Mouse (Mus musculus) right cerebral cortex, postnatal 36 days (tissue): Measurements from ENCODE around the gene Stau1.

Source experiments
- DNase-seq, 2 experiments: peaks; one replicate each; pipeline ENCODE4 v3.0.0; 2022; ENCODE audit warnings: low spot score in 2 of 2, mixed read lengths in 1 of 2

Stau1 gene

DNA sequence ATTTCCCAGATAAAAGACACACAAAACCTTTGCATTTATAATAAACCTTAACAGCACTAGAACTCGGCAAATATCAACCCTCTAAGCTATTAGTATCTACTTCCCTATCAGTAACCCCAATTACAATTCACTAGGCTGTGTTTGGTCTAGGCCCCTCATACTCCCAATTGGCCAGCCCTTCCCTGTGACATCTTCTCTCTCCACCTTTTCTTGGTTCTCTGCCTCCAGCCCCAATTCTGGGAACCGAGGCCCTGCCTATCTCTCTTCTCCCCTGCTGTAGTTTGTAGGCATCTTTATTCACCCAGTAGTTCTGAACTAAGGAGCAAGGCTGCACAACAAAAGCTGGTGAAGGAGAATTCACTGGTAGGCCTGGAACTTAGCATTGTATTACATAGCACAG, 72.1 kb downstream of the Stau1 start:
- no peak for DNase-seq

- DNase-seq = no peak
Measured at GRCm38 (mm10) chr2:166910536-166910935, 85.6 kb downstream of the Stau1 start.

- no peak for DNase-seq
Measured at GRCm38 (mm10) chr2:166909729-166910128, 86.4 kb downstream of the Stau1 start.

- DNase-seq = no peak
Measured at GRCm38 (mm10) chr2:166906523-166907182, 89.4 kb downstream of the Stau1 start.

DNA sequence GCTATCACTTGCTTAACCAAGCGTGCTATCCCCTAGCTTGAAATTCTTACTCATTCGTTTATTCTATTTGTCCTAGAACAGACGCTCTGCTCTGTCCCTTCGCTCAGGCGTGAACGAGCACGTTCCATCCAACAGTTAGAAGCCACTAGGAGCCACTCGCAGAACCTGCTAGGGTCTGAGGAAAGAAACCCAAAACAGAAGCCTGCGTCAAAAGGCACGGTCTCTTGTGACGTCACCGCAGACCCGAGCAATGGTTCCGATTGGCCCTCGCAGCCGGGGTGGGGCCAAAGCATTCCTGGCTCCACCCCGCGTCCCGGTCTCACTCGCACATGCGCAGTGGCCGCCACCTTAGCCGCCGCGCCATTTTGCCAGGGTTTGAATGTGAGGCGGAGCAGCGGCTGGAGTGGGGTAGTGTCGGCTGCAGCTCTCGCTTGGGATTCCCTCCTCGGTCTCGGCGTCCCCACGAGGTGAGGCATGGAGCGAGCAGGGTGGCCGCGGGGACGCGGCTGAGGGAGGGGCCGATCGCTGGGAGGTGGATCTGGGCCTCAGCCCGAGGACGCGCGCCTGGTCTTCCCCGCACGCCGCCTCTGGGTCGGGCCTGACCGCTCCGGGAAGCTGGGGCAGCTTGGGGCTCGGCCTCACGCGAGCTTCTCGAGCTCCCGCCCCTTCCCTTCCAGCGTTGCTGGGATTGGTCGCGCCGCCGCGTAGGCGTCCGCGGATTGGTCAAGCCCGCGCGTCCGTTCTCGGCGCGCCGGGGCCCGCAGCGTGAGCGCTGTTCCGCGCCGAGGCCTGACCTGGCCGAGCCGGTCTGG, 90.2 kb downstream of the Stau1 start, which contains the start of gene Cse1l:
Gene Cse1l (plus strand): TSS at position 330 of the 812 bp plus-strand sequence.
- DNase-seq = peak; percentile 97

DNA sequence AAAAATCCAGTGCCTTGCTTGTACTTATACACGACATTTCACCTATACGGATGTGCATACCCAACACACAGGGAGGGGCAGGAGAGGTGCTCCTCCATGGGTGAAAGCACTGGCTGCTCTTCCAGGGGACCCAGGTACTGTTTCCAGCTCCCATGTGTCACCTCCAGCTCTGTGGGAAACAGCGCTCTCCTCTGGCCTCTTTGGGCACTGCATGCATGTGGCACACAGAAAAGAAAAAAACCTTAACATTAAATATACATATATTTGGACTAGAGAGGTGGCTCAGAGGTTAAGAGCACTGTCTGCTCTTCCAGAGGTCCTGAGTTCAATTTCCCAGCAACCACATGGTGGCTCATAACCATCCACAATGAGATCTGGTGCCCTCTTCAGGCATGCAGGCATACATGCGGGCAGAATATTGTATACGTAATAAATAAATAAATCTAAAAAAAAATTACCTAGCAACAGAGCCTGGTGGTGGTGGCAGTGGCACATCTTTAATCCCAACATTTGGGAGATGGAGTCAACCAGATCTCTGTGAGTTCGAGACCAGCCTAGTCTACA, 92.3 kb downstream of the Stau1 start:
- no peak for DNase-seq

DNA sequence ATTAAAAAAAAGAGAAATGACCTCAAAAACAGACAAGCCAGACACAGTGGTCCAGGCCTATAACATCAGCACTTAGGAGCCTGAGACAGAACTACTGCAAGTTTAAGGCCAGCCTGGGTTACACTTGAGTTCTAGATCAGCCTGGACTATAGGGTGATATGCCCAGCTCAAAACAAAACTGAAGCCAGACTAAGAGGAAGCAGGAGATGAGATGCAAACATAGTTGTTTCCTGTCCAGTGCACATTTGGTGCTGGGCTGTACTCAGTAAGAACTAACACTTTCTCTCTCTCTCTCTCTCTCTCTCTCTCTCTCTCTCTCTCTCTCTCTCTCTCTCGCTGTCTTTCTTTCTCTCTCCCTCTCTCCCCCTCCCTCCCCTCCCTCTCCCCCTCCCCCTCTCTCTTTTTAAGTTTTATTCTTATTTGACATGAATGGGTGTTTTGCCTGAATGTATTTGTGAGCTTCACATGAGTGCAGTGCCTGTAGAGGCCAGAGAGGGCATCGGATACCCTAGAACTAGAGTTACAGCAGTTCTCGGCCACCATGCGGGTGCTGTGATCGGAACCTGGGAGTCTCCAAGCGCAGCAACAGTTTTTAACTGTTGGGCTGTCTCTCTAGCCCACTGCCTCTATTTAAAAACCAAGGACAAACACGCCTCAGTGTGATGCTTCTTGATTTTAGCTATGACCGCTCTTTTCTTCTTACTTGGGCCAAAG, 95.2 kb downstream of the Stau1 start:
- no peak for DNase-seq

- DNase-seq = no peak
Measured at GRCm38 (mm10) chr2:166899746-166900145, 96.4 kb downstream of the Stau1 start.

- no peak for DNase-seq
Measured at GRCm38 (mm10) chr2:166899161-166899560, 96.9 kb downstream of the Stau1 start.
